14 mouse cellular contexts compared by ENCODE assay signal in the genomic region with DNA sequence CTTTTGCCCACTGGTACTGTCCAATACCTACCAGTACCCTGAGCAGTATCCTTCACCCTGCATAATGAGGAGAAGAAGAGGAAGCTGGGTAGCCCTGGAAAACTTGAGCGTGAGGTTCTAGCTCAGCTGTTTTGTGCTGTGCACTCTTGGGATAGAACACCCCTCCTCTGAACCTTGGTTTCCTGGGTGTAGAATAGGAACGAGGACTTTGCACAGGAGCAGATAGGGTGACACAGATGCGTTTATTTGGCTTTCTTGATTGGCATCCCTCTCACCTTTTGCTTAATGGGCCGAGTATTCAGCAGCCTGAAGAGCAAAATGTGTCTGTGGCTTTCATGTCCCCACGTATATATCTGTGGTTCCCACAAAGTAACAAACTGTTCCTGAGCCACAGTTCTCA. TPM values are rescaled to one million over a fixed set of nuclear protein-coding genes. Genes with fewer than 3 reads are reported as not detected.
DNase-seq lines count a peak whose midpoint lies in the region; ATAC-seq and TF ChIP-seq lines count a peak whose summit lies in the region.
"Had no signal": no experiment of that assay in that cellular context is flagged by ENCODE, and none has a peak within 500 bp of the region (broad histone marks: within the 10 kb centered on the region; RNA-seq: fewer than 3 reads in every experiment).

No protein-coding gene starts in this region.

- WGBS in heart, postnatal 0 days, result 74% methylated on average over 5 of the region's 5 CpGs
- WGBS in heart, embryonic 10.5 days, result 86% methylated on average over 5 of the region's 5 CpGs
- WGBS in limb, embryonic 15.5 days, result 84% methylated on average over 5 of the region's 5 CpGs
- 89% methylated on average over 5 of the region's 5 CpGs for WGBS in limb, embryonic 10.5 days
- 43% methylated on average over 5 of the region's 5 CpGs for WGBS in small intestine, adult 2 months

- H3K4me2 ChIP-seq in heart, postnatal 0 days (ENCODE audit: low read depth, low read length), result no peak overlapping the region
- H3K4me2 ChIP-seq in limb, embryonic 15.5 days, result no peak overlapping the region
- H3K4me2 ChIP-seq: forebrain, embryonic 15.5 days; hindbrain, embryonic 15.5 days; limb, embryonic 13.5 days; midbrain, embryonic 13.5 days had no signal

- H3K4me3 ChIP-seq in heart, postnatal 0 days (ENCODE audit: low read depth, low read length), result no peak overlapping the region
- no peak overlapping the region for H3K4me3 ChIP-seq in heart, embryonic 10.5 days
- no peak overlapping the region for H3K4me3 ChIP-seq in limb, embryonic 15.5 days
- H3K4me3 ChIP-seq in limb, embryonic 10.5 days, result no peak overlapping the region
- H3K4me3 ChIP-seq in brown adipose tissue, adult 24 weeks (ENCODE audit: insufficient read depth, low read depth, low read length), result no peak overlapping the region
- no peak overlapping the region for H3K4me3 ChIP-seq in small intestine, adult 2 months (ENCODE audit: low read depth, low read length)
- H3K4me3 ChIP-seq: forebrain, embryonic 15.5 days; hindbrain, embryonic 15.5 days; limb, embryonic 13.5 days; midbrain, embryonic 13.5 days had no signal

- no peak for TF ChIP-seq EP300 in heart, postnatal 0 days (IDR thresholded peaks at IDR 0.05; ENCODE audit: low read depth)

- no peak for TF ChIP-seq POLR2A in small intestine, adult 2 months (IDR thresholded peaks at IDR 0.05; ENCODE audit: low read depth, low read length)

- peaks cover 8% of the 10 kb centered on the region for H3K4me1 ChIP-seq in heart, postnatal 0 days (ENCODE audit: control insufficient read depth, insufficient read depth)
- peaks cover 2% of the 10 kb centered on the region; the same call in 1 of the 2 replicates for H3K4me1 ChIP-seq in heart, embryonic 10.5 days
- H3K4me1 ChIP-seq in limb, embryonic 15.5 days, result peaks cover 14% of the 10 kb centered on the region
- H3K4me1 ChIP-seq in limb, embryonic 10.5 days, result no peaks in the 10 kb centered on the region
- peaks cover 33% of the 10 kb centered on the region for H3K4me1 ChIP-seq in brown adipose tissue, adult 24 weeks (ENCODE audit: control insufficient read depth, insufficient read depth, insufficient read length, low read length)
- peaks cover 22% of the 10 kb centered on the region for H3K4me1 ChIP-seq in small intestine, adult 2 months (ENCODE audit: control insufficient read depth, insufficient read depth, insufficient read length, low read length)
- H3K4me1 ChIP-seq: forebrain, embryonic 15.5 days; hindbrain, embryonic 15.5 days; midbrain, embryonic 13.5 days had no signal

- H3K36me3 ChIP-seq in heart, postnatal 0 days (replicated peaks; ENCODE audit: control insufficient read depth, insufficient read depth, low read length), result peaks cover 52% of the 10 kb centered on the region
- peaks cover 81% of the 10 kb centered on the region for H3K36me3 ChIP-seq in heart, embryonic 10.5 days
- peaks cover 77% of the 10 kb centered on the region for H3K36me3 ChIP-seq in limb, embryonic 15.5 days
- peaks cover 90% of the 10 kb centered on the region for H3K36me3 ChIP-seq in limb, embryonic 10.5 days
- 0 out of 2 replicates have a peak, but pooled peaks cover 4% of the 10 kb centered on the region for H3K36me3 ChIP-seq in small intestine, adult 2 months (ENCODE audit: control insufficient read depth, insufficient read depth, low read length)

- no peak for ATAC-seq in heart, postnatal 0 days (ENCODE audit: insufficient read depth, low read depth)
- ATAC-seq in limb, embryonic 15.5 days (ENCODE audit: insufficient number of reproducible peaks, low FRiP score, low TSS enrichment, low read depth), result no peak
- ATAC-seq: forebrain, embryonic 15.5 days; midbrain, embryonic 13.5 days had no signal

- DNase-seq in heart, postnatal 0 days (ENCODE audit: low spot score), result no peak
- DNase-seq in heart, embryonic 10.5 days (ENCODE audit: low spot score), result no peak
- DNase-seq in limb, embryonic 10.5 days (ENCODE audit: low spot score), result no peak
- DNase-seq in adrenal gland, adult 8-10 months, result no peak
- DNase-seq: gastrocnemius, postnatal 10 days; thymus, postnatal 25 days had no signal

- TF ChIP-seq CTCF in heart, postnatal 0 days (IDR thresholded peaks at IDR 0.05; ENCODE audit: low read depth), result no peak
- TF ChIP-seq CTCF in small intestine, adult 2 months (IDR thresholded peaks at IDR 0.05; ENCODE audit: extremely low read depth, insufficient read length, insufficient replicate concordance, low read depth, low read length), result no peak

- 0 out of 2 replicates have a peak overlapping the region, but pooled peaks have one; percentile 2 for H3K9ac ChIP-seq in heart, postnatal 0 days (replicated peaks; ENCODE audit: low read depth, low read length)
- no peak overlapping the region for H3K9ac ChIP-seq in limb, embryonic 15.5 days
- H3K9ac ChIP-seq: forebrain, embryonic 15.5 days; hindbrain, embryonic 15.5 days; limb, embryonic 13.5 days; midbrain, embryonic 13.5 days had no signal

- H3K9me3 ChIP-seq in heart, postnatal 0 days (replicated peaks; ENCODE audit: control insufficient read depth, low read length), result no peaks in the 10 kb centered on the region
- H3K9me3 ChIP-seq in heart, embryonic 10.5 days, result no peaks in the 10 kb centered on the region
- no peaks in the 10 kb centered on the region for H3K9me3 ChIP-seq in limb, embryonic 15.5 days
- no peaks in the 10 kb centered on the region for H3K9me3 ChIP-seq in limb, embryonic 10.5 days (replicated peaks)
- H3K9me3 ChIP-seq: forebrain, embryonic 15.5 days; hindbrain, embryonic 15.5 days; limb, embryonic 13.5 days; megakaryocyte, embryonic 14.5 days; midbrain, embryonic 13.5 days had no signal

- H3K27me3 ChIP-seq in heart, postnatal 0 days (ENCODE audit: control insufficient read depth, insufficient read depth, low read length), result no peaks in the 10 kb centered on the region
- H3K27me3 ChIP-seq in heart, embryonic 10.5 days (ENCODE audit: insufficient read depth, poor library complexity, severe bottlenecking), result no peaks in the 10 kb centered on the region
- no peaks in the 10 kb centered on the region for H3K27me3 ChIP-seq in limb, embryonic 15.5 days
- H3K27me3 ChIP-seq in limb, embryonic 10.5 days (ENCODE audit: low read depth, poor library complexity, severe bottlenecking), result no peaks in the 10 kb centered on the region
- H3K27me3 ChIP-seq in small intestine, adult 2 months (ENCODE audit: control insufficient read depth, insufficient read depth, low read length), result no peaks in the 10 kb centered on the region
- H3K27me3 ChIP-seq: forebrain, embryonic 15.5 days; hindbrain, embryonic 15.5 days; limb, embryonic 13.5 days; megakaryocyte, embryonic 14.5 days; midbrain, embryonic 13.5 days had no signal

- H3K27ac ChIP-seq in heart, postnatal 0 days (ENCODE audit: low read depth), result peak overlapping the region; percentile 74; the same call in 1 of the 2 replicates
- no peak overlapping the region for H3K27ac ChIP-seq in heart, embryonic 10.5 days
- H3K27ac ChIP-seq in limb, embryonic 15.5 days, result peak overlapping the region; percentile 75; the same call in 1 of the 2 replicates
- H3K27ac ChIP-seq in limb, embryonic 10.5 days, result no peak overlapping the region
- H3K27ac ChIP-seq in brown adipose tissue, adult 24 weeks (replicated peaks; ENCODE audit: low read depth, low read length), result peak overlapping the region; percentile 96
- H3K27ac ChIP-seq in small intestine, adult 2 months (ENCODE audit: insufficient read depth, low read depth, low read length), result peak overlapping the region; percentile 82
- H3K27ac ChIP-seq: midbrain, embryonic 13.5 days had no signal

RNA-seq across cellular contexts. Expression of a gene that starts 41.1 kb away (rescaled TPM):
- total RNA-seq in heart, postnatal 0 days (2014; rRNA removed; ENCODE audit: low replicate concordance), result 224 and 298 TPM in 2 replicates
- polyA plus RNA-seq in heart, postnatal 0 days (2015; fragmentation: Nextera tagmentation; extraction: Ambion mirVana), result 206 and 223 TPM in 2 replicates
- polyA plus RNA-seq in heart, embryonic 10.5 days (2016; fragmentation: Nextera tagmentation; extraction: Ambion mirVana), result 189 and 213 TPM in 2 replicates
- polyA plus RNA-seq in limb, embryonic 15.5 days (2015; fragmentation: Nextera tagmentation; extraction: Ambion mirVana), result 247 and 248 TPM in 2 replicates
- 104 and 107 TPM in 2 replicates for polyA plus RNA-seq in limb, embryonic 10.5 days (2016; fragmentation: Nextera tagmentation; extraction: Ambion mirVana)
- polyA plus RNA-seq in brown adipose tissue, adult 24 weeks (2012; ENCODE audit: insufficient read depth, insufficient read length, missing spikeins), result 314 and 348 TPM in 2 replicates
- polyA plus RNA-seq in small intestine, adult 2 months (2012; rRNA removed), result 84.0 and 119 TPM in 2 replicates
- total RNA-seq in adrenal gland, adult 8-10 months (2022), result 100 to 1,000 TPM; 183 to 265 (median 234) TPM

RNA-seq across cellular contexts. Expression of a gene that starts 60.0 kb away (rescaled TPM):
- total RNA-seq in heart, postnatal 0 days (2014; rRNA removed; ENCODE audit: low replicate concordance), result 105 and 114 TPM in 2 replicates
- polyA plus RNA-seq in heart, postnatal 0 days (2015; fragmentation: Nextera tagmentation; extraction: Ambion mirVana), result 23.1 and 24.0 TPM in 2 replicates
- 28.8 and 31.5 TPM in 2 replicates for polyA plus RNA-seq in heart, embryonic 10.5 days (2016; fragmentation: Nextera tagmentation; extraction: Ambion mirVana)
- 27.3 and 32.5 TPM in 2 replicates for polyA plus RNA-seq in limb, embryonic 15.5 days (2015; fragmentation: Nextera tagmentation; extraction: Ambion mirVana)
- polyA plus RNA-seq in limb, embryonic 10.5 days (2016; fragmentation: Nextera tagmentation; extraction: Ambion mirVana), result 23.5 and 26.1 TPM in 2 replicates
- polyA plus RNA-seq in brown adipose tissue, adult 24 weeks (2012; ENCODE audit: insufficient read depth, insufficient read length, missing spikeins), result 44.4 and 326 TPM in 2 replicates
- polyA plus RNA-seq in small intestine, adult 2 months (2012; rRNA removed), result 28.1 and 33.5 TPM in 2 replicates
- 10 to 100 TPM; 41.3 to 67.9 (median 53.3) TPM for total RNA-seq in adrenal gland, adult 8-10 months (2022)

Comparison
In these comparisons a context has a peak if more than half of its experiments do, and no peak if none do; other contexts are left out.
1. H3K27ac ChIP-seq: peak in heart, postnatal 0 days (single experiment), limb, embryonic 15.5 days (single experiment), brown adipose tissue, adult 24 weeks (single experiment) and small intestine, adult 2 months (single experiment); none in heart, embryonic 10.5 days (single experiment) and limb, embryonic 10.5 days (single experiment).